Mouse (Mus musculus) monocyte, adult 2 months (primary cell): Measurements from ENCODE around the gene Slc25a45.

Experiments used
- DNase-seq, 2 experiments: peaks; one replicate each; pipeline ENCODE4 v3.0.0; 2022; ENCODE audit warnings: low spot score in 2 of 2, low read depth in 1 of 2

The Slc25a45 gene

GRCm38 (mm10) chr19:5877618-5878361, at the start of gene Slc25a45:
Gene Slc25a45 (plus strand): TSS chr19:5877808.
- peak; percentile 56 to 64 for DNase-seq

- DNase-seq = no peak
Measured at GRCm38 (mm10) chr19:5828155-5828554, 49.5 kb upstream of the Slc25a45 start.

GRCm38 (mm10) chr19:5828905-5829304, 48.7 kb upstream of the Slc25a45 start:
- no peak for DNase-seq

- no peak for DNase-seq
Measured at GRCm38 (mm10) chr19:5829958-5830615, 47.5 kb upstream of the Slc25a45 start.

GRCm38 (mm10) chr19:5830776-5831175, 46.8 kb upstream of the Slc25a45 start:
- DNase-seq = no peak

GRCm38 (mm10) chr19:5831224-5831957, 46.2 kb upstream of the Slc25a45 start:
- DNase-seq = no peak

GRCm38 (mm10) chr19:5831958-5832320, 45.7 kb upstream of the Slc25a45 start:
- no peak for DNase-seq

GRCm38 (mm10) chr19:5832326-5832725, 45.3 kb upstream of the Slc25a45 start:
- no peak for DNase-seq

- no peak for DNase-seq
Measured at GRCm38 (mm10) chr19:5833287-5834100, 44.1 kb upstream of the Slc25a45 start.

GRCm38 (mm10) chr19:5834260-5834925, 43.2 kb upstream of the Slc25a45 start:
- no peak for DNase-seq

GRCm38 (mm10) chr19:5835054-5835921, 42.3 kb upstream of the Slc25a45 start:
- no peak for DNase-seq

GRCm38 (mm10) chr19:5835922-5836430, 41.6 kb upstream of the Slc25a45 start:
- no peak for DNase-seq

GRCm38 (mm10) chr19:5836941-5837572, 40.6 kb upstream of the Slc25a45 start:
- no peak for DNase-seq

- DNase-seq = no peak
Measured at GRCm38 (mm10) chr19:5837606-5838005, 40.0 kb upstream of the Slc25a45 start.

GRCm38 (mm10) chr19:5838136-5838891, 39.3 kb upstream of the Slc25a45 start:
- DNase-seq = no peak

GRCm38 (mm10) chr19:5838892-5839165, 38.8 kb upstream of the Slc25a45 start:
- DNase-seq = no peak

- peak in 1 of 2 experiments; percentile 54 for DNase-seq
Measured at GRCm38 (mm10) chr19:5839317-5840085, 38.1 kb upstream of the Slc25a45 start.
